Mouse (Mus musculus) CD4-positive, CD25-positive, alpha-beta regulatory T cell, adult 2 months (primary cell): ENCODE data around the gene Myo18a.

Source experiments
- DNase-seq: peaks from one replicate; pipeline ENCODE4 v3.0.0-alpha.2; 2012; ENCODE audit warnings: low read depth, low spot score

Myo18a gene

GRCm38 (mm10) chr11:77900187-77900586 is 137.1 kb downstream of the Myo18a start:
- no peak for DNase-seq

- DNase-seq = no peak
Observed at GRCm38 (mm10) chr11:77900696-77901095, 137.7 kb downstream of the Myo18a start.

GRCm38 (mm10) chr11:77901366-77901765 is 138.3 kb downstream of the Myo18a start:
- no peak for DNase-seq

GRCm38 (mm10) chr11:77901775-77902355 is 138.8 kb downstream of the Myo18a start:
- DNase-seq = no peak

- no peak for DNase-seq
Observed at GRCm38 (mm10) chr11:77903761-77904160, 140.7 kb downstream of the Myo18a start.

GRCm38 (mm10) chr11:77904707-77905106 is 141.7 kb downstream of the Myo18a start:
- DNase-seq = no peak

GRCm38 (mm10) chr11:77906097-77906687 is 143.1 kb downstream of the Myo18a start:
- no peak for DNase-seq

- DNase-seq = no peak
Observed at GRCm38 (mm10) chr11:77906747-77907174, 143.7 kb downstream of the Myo18a start.

GRCm38 (mm10) chr11:77908468-77908867 is 145.4 kb downstream of the Myo18a start:
- no peak for DNase-seq

GRCm38 (mm10) chr11:77909376-77909775 is 146.3 kb downstream of the Myo18a start:
- DNase-seq = no peak

GRCm38 (mm10) chr11:77909776-77910175 is 146.7 kb downstream of the Myo18a start:
- no peak for DNase-seq

- DNase-seq = no peak
Observed at GRCm38 (mm10) chr11:77913505-77913904, 150.5 kb downstream of the Myo18a start.

GRCm38 (mm10) chr11:77914598-77915260 is 151.7 kb downstream of the Myo18a start:
- DNase-seq = no peak
